Mouse (Mus musculus): ENCODE results near the gene Hs6st1. TPM values are rescaled to one million over a fixed set of nuclear protein-coding genes. Genes with fewer than 3 reads are reported as not detected.

Gene Hs6st1
- polyA plus RNA-seq, 1 experiment, result 33.8 TPM

DNA sequence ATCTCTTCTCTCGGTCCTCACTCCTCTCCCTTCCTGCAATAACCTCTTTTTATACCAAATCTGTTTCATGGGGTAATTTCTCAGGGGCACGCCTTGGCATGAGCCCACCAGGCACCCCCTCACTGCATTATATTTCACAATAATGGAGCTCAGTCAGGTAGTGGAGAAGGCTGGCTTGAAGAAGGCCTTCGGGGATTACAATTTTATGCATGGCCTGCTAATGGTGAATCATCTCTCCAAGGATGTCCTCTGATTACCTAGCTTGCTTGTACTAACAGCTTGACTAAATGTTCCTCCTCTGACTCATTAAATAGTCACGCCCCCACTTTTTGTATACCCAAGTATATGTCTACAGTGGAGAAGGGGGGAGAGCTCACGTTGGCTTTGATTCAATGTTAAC is 48.3 kb downstream of the Hs6st1 start:
- no peaks in the 10 kb centered on the region for H3K4me1 ChIP-seq (ENCODE audit: control insufficient read depth, insufficient read depth, low read length)
- no peak overlapping the region for H3K4me3 ChIP-seq (replicated peaks; ENCODE audit: extremely low read depth, low read depth, low read length)
- no peak for DNase-seq
- TF ChIP-seq POLR2A (IDR thresholded peaks at IDR 0.05; ENCODE audit: borderline replicate concordance, extremely low read depth, low read depth, low read length) (no peak), CTCF (IDR thresholded peaks at IDR 0.05; ENCODE audit: insufficient read depth, low read length) (no peak)
- 67% methylated on average over 5 of the region's 5 CpGs for WGBS

DNA sequence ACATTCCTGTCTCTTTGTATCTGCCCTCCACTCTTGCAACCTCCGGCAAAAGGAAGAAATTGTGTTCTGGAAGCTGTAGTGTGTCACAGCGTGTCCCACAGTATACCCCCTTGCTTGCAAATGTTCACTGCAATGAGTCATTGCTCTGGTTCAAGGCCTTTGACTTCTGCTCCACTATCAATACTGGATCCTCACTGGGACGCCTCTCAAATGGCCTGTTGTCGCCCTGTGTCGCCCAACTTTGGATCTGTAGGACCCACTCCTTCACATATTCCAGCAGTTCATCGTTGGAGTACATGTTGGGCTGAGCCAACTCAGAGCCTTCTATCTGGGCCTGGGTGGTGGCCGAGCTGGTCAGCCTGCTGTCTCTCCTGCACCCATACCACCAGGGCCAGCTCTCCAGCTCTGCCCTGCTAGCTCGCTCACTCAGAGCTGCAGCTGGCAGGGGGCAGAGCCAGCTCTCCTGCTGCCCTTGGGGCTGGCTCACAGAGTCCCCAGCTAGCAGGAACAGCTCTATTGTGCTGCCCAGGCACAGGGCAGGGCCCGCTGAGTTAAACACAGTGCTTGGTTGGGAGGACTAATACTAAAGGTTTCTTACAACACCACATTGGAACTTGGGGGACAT is 50.0 kb downstream of the Hs6st1 start:
- Histone ChIP-seq H3K4me1 (ENCODE audit: control insufficient read depth, insufficient read depth, low read length) (no peaks in the 10 kb centered on the region), H3K4me3 (replicated peaks; ENCODE audit: extremely low read depth, low read depth, low read length) (no peak overlapping the region)
- WGBS, result 85% methylated on average over 9 of the region's 9 CpGs
- DNase-seq, result no peak
- TF ChIP-seq CTCF (IDR thresholded peaks at IDR 0.05; ENCODE audit: insufficient read depth, low read length) (no peak), POLR2A (IDR thresholded peaks at IDR 0.05; ENCODE audit: borderline replicate concordance, extremely low read depth, low read depth, low read length) (no peak)

DNA sequence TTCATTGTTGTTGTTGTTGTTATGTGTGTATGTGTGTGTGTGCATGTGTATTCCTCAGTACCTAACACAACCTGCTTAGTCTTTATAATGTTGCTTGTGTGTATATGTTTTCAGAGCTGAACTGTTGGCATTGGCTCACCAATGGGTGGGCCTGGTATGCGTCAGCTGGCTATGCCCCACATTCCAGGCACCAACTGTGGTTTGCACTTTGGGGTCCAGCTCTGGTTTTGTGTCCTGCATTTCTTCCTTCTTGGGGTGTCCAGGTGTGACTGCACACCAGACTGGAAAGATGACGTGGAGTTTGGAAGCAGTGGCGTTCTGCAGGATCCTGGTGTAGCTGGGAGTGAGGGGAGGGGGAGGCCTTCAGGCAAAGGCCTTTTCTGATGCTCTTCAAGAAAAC is 50.8 kb downstream of the Hs6st1 start:
- 82% methylated on average over 3 of the region's 3 CpGs for WGBS
- no peaks in the 10 kb centered on the region for H3K4me1 ChIP-seq (ENCODE audit: control insufficient read depth, insufficient read depth, low read length)
- H3K4me3 ChIP-seq (replicated peaks; ENCODE audit: extremely low read depth, low read depth, low read length), result no peak overlapping the region
- TF ChIP-seq POLR2A (IDR thresholded peaks at IDR 0.05; ENCODE audit: borderline replicate concordance, extremely low read depth, low read depth, low read length), result no peak
- TF ChIP-seq CTCF (IDR thresholded peaks at IDR 0.05; ENCODE audit: insufficient read depth, low read length), result no peak
- no peak for DNase-seq

DNA sequence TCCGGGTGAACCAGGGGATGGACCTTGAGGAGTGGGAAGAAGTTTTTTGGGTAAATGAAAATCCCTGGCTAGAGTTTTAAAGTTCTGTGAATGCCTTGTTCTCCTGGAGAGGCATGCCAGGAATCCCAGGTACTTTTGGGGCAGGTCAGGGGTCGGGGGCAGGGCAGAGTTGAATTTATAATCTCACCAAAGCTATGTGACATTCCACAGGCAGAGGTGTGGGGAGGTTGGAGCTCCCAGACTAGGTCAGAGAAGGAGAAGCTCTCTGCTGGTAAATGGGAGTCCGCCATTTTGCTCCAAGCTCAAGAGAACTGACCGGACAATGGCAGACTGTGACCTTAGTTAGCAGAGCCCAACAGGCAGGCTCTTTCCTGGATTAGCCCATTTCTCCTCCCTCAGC is 51.2 kb downstream of the Hs6st1 start:
- TF ChIP-seq POLR2A (IDR thresholded peaks at IDR 0.05; ENCODE audit: borderline replicate concordance, extremely low read depth, low read depth, low read length), result no peak
- H3K4me1 ChIP-seq (ENCODE audit: control insufficient read depth, insufficient read depth, low read length), result no peaks in the 10 kb centered on the region
- 77% methylated on average over 4 of the region's 4 CpGs for WGBS
- DNase-seq, result no peak
- no peak overlapping the region for H3K4me3 ChIP-seq (replicated peaks; ENCODE audit: extremely low read depth, low read depth, low read length)

DNA sequence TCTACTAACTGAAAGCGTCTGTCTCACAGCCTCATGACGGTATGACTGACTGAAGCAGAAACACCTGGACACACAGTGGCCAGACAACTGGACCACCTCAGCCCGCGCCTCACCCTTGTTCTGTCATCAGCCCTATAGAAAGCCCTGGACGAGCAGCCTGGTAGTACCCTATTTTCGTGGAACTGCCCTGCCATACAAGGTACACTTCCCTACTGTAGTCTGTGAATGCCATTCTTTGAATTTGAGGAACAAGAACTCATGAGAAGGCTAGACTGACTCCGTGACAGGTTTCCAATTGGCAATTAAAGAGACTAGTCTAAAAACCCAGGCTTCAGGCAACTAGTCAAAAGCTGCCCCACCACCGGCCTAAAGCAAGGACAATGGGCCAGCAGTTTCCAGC is 53.0 kb downstream of the Hs6st1 start:
- Histone ChIP-seq H3K4me1 (ENCODE audit: control insufficient read depth, insufficient read depth, low read length) (no peaks in the 10 kb centered on the region), H3K4me3 (replicated peaks; ENCODE audit: extremely low read depth, low read depth, low read length) (no peak overlapping the region)
- TF ChIP-seq CTCF (IDR thresholded peaks at IDR 0.05; ENCODE audit: insufficient read depth, low read length), result no peak
- no peak for TF ChIP-seq POLR2A (IDR thresholded peaks at IDR 0.05; ENCODE audit: borderline replicate concordance, extremely low read depth, low read depth, low read length)
- 82% methylated on average over 8 of the region's 8 CpGs for WGBS
- DNase-seq, result no peak

DNA sequence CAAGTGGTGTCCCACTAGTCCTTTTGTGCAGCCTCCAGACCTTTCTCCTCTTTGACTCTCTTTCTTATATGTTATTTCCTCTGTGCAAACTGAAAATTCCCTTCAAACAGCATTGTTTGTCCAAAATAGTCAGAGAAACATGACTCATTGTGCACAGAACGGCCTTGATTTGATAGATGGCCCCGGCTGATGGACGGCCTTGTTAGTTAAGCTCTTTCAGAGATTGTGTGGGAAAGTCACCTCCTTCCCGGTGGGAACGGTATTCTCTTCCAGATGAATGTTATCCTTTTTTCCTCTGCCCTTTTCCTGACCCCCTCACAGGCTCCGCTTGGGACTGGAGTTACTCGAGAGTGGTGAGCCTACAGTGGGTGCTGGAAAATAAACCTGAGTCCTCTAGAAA is 56.9 kb downstream of the Hs6st1 start:
- 39% methylated on average over 7 of the region's 7 CpGs for WGBS
- Histone ChIP-seq H3K4me1 (ENCODE audit: control insufficient read depth, insufficient read depth, low read length) (no peaks in the 10 kb centered on the region), H3K4me3 (replicated peaks; ENCODE audit: extremely low read depth, low read depth, low read length) (no peak overlapping the region)
- no peak for DNase-seq
- TF ChIP-seq CTCF (IDR thresholded peaks at IDR 0.05; ENCODE audit: insufficient read depth, low read length), result no peak
- no peak for TF ChIP-seq POLR2A (IDR thresholded peaks at IDR 0.05; ENCODE audit: borderline replicate concordance, extremely low read depth, low read depth, low read length)

DNA sequence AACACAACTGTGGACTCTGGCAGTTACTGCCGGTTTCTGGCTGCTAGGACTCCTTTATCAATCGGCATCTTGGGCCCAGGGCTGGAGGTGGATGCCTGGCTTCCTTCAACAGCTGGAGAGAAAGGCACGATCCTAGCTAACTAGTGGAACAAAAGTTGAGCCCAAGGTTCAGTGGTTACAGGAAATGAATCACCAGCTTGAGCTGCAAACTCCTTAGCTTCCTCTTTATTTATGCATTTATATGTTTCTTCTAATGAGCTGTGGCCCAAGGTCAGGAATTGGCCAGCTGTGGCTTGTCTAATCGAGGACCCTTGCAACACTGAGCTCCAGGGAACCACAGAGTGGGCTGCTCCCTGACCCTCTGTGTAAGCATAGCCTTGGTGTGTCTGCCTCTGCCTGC is 60.9 kb downstream of the Hs6st1 start:
- DNase-seq, result no peak
- 19% methylated on average over 4 of the region's 4 CpGs for WGBS
- TF ChIP-seq POLR2A (IDR thresholded peaks at IDR 0.05; ENCODE audit: borderline replicate concordance, extremely low read depth, low read depth, low read length) (no peak), CTCF (IDR thresholded peaks at IDR 0.05; ENCODE audit: insufficient read depth, low read length) (no peak)
- Histone ChIP-seq H3K4me1 (ENCODE audit: control insufficient read depth, insufficient read depth, low read length) (no peaks in the 10 kb centered on the region), H3K4me3 (replicated peaks; ENCODE audit: extremely low read depth, low read depth, low read length) (no peak overlapping the region)

DNA sequence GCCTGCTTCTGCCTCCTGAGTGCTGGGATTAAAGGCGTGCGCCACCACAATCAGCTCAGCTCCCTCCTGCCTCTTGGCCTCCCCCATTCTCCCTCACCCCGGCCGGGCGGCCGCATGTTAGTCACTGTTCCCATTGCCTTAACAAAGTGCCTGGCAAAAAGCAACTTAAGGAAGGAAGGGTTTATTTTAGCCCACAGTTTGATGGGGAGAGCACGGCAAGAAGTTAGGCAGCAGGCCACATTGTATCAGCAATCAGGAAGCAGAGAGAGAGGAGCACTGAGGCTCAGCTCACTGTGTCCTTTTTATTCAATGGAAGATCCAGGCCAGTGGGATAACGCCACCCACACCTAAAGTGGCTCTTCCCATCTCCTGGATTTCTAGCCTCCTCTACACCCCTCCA is 61.7 kb downstream of the Hs6st1 start:
- no peak for DNase-seq
- no peaks in the 10 kb centered on the region for H3K4me1 ChIP-seq (ENCODE audit: control insufficient read depth, insufficient read depth, low read length)
- no peak for TF ChIP-seq CTCF (IDR thresholded peaks at IDR 0.05; ENCODE audit: insufficient read depth, low read length)
- 80% methylated on average over 8 of the region's 8 CpGs for WGBS
- H3K4me3 ChIP-seq (replicated peaks; ENCODE audit: extremely low read depth, low read depth, low read length), result no peak overlapping the region

DNA sequence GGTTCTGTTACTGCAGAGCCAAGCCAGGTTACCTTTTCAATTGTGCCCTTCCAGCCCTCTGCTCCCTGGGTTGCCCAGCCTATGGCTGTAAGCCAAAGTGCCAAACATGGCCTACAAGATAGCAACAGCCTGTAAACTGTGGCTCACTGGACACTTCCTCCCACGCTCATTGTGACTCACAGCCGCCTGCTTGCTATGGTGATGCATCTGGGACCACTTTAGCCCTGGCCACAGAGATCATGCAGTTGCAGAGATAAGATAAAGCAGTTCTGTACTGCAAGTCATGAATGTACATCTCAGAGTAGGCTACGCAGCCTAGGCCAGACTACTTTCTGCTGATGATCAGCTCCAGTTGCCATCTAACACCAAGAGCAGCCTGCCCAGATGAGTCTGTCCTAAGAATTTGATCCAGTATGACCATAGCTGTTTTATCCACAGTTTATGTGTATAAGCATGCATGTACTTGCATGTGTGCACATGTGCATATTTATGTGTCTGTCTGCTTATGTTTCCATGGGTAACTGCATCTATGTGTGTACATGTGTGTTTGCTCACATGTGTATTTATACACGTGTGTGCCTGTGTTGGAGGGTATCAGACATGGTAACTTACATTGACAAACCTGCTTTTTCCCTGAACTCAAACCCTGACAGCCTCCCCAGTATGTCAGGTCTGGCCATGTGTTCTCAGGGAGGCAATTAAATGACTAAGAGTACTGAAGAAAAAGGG is 62.3 kb downstream of the Hs6st1 start:
- H3K4me1 ChIP-seq (ENCODE audit: control insufficient read depth, insufficient read depth, low read length), result no peaks in the 10 kb centered on the region
- no peak overlapping the region for H3K4me3 ChIP-seq (replicated peaks; ENCODE audit: extremely low read depth, low read depth, low read length)
- 70% methylated on average over 4 of the region's 4 CpGs for WGBS
- no peak for DNase-seq
- TF ChIP-seq CTCF (IDR thresholded peaks at IDR 0.05; ENCODE audit: insufficient read depth, low read length) (no peak), POLR2A (IDR thresholded peaks at IDR 0.05; ENCODE audit: borderline replicate concordance, extremely low read depth, low read depth, low read length) (no peak)

DNA sequence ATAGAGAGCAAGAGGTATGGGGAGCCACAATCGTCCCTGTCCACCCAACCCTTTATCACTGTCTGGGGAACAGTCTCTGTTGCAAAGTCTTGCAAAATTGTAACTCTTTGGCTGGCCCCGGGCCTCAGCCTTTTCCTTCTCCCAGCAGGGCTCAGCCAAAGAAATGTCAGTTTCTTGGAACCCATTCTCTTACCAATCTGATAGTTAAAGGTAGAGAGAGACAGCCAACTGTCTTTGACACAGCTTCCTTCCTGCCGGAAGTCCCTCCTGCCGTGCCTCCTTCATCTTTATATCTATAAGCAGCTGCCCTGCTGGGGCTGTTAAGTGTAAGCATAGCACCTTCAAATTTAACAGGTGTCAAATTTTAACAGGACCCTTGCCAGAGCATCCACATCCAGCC is 63.0 kb downstream of the Hs6st1 start:
- no peak for DNase-seq
- 40% methylated on average over 4 of the region's 4 CpGs for WGBS
- H3K4me3 ChIP-seq (replicated peaks; ENCODE audit: extremely low read depth, low read depth, low read length), result no peak overlapping the region
- TF ChIP-seq POLR2A (IDR thresholded peaks at IDR 0.05; ENCODE audit: borderline replicate concordance, extremely low read depth, low read depth, low read length), result no peak
- TF ChIP-seq CTCF (IDR thresholded peaks at IDR 0.05; ENCODE audit: insufficient read depth, low read length), result no peak
- no peaks in the 10 kb centered on the region for H3K4me1 ChIP-seq (ENCODE audit: control insufficient read depth, insufficient read depth, low read length)
